ENCODE assay signal across 20 mouse cellular contexts in genomic region chr12:29569311-29569710, GRCm38 (mm10). TPM values are rescaled to one million over a fixed set of nuclear protein-coding genes. Genes with fewer than 3 reads are reported as not detected.
"Had no signal": no experiment of that assay in that cellular context is flagged by ENCODE, and none has a peak within 500 bp of the region (broad histone marks: within the 10 kb centered on the region; RNA-seq: fewer than 3 reads in every experiment).

No protein-coding gene starts in this region.

- H3K27me3 ChIP-seq: midbrain, embryonic 12.5 days; neural tube, embryonic 13.5 days; neural tube, embryonic 15.5 days; stomach, embryonic 15.5 days had no signal

- H3K9ac ChIP-seq: lung, embryonic 14.5 days; midbrain, embryonic 12.5 days; neural tube, embryonic 13.5 days; neural tube, embryonic 15.5 days; stomach, embryonic 15.5 days had no signal

- H3K4me1 ChIP-seq: midbrain, embryonic 12.5 days; neural tube, embryonic 13.5 days; neural tube, embryonic 15.5 days; stomach, embryonic 15.5 days had no signal

- H3K4me3 ChIP-seq: midbrain, embryonic 10.5 days; midbrain, embryonic 12.5 days; myocyte; neural tube, embryonic 13.5 days; neural tube, embryonic 15.5 days; stomach, embryonic 15.5 days had no signal

- H3K9me3 ChIP-seq: midbrain, embryonic 10.5 days; midbrain, embryonic 12.5 days; neural tube, embryonic 13.5 days; neural tube, embryonic 15.5 days; stomach, embryonic 15.5 days had no signal

- ATAC-seq: midbrain, embryonic 16.5 days had no signal

- H3K4me2 ChIP-seq: lung, embryonic 14.5 days; midbrain, embryonic 12.5 days; neural tube, embryonic 13.5 days; neural tube, embryonic 15.5 days; stomach, embryonic 15.5 days had no signal

- H3K27ac ChIP-seq: midbrain, embryonic 10.5 days; midbrain, embryonic 12.5 days; neural tube, embryonic 13.5 days; neural tube, embryonic 15.5 days; stomach, embryonic 15.5 days; stomach, postnatal 0 days had no signal

- DNase-seq: lung, adult 18-20 months; lung, embryonic 14.5 days; lung, postnatal 10 days; lung, postnatal 4 days; midbrain, embryonic 14.5 days; retina, postnatal 1 day; right cerebral cortex, adult 18-20 months; thymus, adult 2 months; thymus, postnatal 25 days; thymus, postnatal 4 days had no signal

- H3K36me3 ChIP-seq: midbrain, embryonic 10.5 days; midbrain, embryonic 12.5 days; stomach, embryonic 15.5 days had no signal

RNA-seq across cellular contexts. Expression of gene Myt1l, which starts 41.1 kb away (rescaled TPM):
- total RNA-seq: megakaryocyte, adult 5-6 weeks had no signal
- polyA plus RNA-seq: lung, embryonic 14.5 days; spleen, adult 2 months had no signal
